Mouse (Mus musculus): ENCODE measurements at regions not wholly inside any gene's neighbourhood (a gene's known extent, or its start where the extent isn't known, plus 50 kb on each side); places are given as distances from the start of the nearest gene placed in this dataset.

DNA sequence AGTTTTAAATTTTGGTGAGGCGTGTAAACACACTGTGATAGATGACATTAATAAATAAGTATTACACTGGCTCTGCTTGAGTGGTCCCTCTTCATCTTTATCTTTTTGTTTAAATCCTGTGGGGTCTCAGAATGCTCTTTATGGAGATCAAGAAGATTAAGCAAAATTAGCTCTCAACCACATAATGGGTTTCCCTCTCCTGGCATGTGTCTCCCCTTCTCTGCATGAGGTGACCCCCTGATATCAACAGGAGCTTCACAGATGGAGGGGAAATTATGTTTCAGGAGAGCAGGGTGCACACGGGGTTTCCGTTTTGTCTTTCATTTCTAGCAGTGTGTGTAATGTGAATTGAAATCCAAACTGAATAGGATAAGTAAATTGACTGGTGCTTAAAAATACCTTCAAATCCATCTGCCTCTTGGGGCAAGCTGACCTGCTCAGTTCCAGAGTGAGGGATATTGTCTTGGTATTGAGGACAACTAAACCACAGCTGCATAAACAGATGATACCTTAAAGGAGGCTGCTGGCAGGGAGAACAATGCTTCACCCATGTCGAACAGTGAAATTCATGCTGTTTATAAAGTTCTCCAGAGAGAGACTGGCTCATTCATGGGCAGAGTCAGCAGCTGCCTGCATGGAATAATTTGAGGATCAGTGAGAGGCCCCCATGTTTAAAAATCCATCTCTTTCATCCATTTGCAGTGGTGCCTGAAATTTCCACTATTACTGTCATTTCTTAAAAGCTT is 518.3 kb upstream of the Nr2f1 start:
- CTCF ChIA-PET: no interaction called here

DNA sequence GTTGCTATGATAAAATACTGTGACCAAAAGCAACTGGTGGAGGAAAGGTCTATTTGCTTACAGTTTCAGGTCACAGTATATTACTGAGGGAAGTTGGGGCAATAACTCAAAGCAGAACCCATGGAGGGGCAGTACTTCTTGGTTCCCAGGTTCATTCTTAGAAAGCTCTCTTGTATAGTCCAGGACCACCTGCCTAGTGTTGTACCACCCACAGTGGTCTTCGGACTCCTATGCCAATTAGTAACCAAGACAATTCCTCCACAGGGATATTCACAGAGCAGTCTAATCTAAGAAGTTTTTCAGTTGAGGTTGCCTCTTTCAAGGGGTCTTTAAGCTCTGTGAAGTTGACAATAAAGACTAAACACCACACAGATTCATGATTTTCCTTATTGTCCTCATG is 517.6 kb upstream of the Nr2f1 start:
- CTCF ChIA-PET: no interaction called here

DNA sequence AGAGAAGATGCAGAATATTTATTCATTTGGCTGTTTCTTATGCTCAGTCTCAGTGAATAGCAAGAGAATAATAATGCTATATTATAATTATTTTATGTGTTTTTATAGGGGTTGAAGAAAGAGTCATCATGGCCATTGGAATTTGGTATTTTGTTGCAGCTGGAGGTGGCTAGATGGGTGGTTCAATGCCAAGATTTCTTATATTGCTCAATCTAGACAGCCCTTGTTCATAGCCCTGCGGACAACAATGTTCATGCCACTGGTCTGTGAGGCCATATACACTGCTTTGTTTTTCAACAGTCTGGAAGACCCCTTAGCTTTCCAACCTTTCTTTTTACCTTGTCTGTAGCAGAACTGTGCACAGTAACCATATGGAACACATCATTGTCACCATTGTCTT is 505.1 kb upstream of the Nr2f1 start:
- CTCF ChIA-PET: no interaction called here

DNA sequence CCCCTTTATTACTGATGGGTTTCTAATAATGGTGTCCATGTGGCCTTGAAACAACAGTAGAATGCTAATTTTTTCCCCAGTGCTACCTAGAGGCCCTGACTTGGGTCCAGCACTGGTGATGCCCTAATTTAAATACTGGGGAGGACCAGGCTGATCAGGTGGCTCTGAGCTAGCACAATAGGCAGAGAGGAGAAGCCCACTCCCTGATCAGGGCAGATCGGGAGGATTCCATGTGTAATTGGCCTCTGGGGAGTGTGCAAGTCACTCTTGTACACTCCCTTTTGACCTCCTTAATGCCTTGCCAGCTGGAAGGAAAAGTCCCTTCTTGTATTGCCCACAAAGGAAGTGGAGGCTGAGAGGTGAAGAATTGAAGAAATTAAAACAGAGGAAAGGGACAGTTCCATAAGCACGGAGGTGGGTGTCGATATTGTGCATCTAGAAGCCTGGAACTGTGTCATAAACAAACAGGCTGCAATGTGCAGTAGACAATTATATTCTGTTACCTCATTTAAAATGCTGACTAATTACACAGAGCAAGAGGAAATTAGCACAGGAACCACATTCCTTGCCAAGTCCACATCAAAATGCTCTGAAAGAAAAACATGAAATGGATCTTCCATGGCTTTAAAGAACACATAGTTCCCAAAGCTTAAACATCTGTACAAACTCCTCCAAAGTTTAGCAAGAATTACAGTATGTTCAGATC is 498.4 kb upstream of the Nr2f1 start:
- CTCF ChIA-PET: no interaction called here

DNA sequence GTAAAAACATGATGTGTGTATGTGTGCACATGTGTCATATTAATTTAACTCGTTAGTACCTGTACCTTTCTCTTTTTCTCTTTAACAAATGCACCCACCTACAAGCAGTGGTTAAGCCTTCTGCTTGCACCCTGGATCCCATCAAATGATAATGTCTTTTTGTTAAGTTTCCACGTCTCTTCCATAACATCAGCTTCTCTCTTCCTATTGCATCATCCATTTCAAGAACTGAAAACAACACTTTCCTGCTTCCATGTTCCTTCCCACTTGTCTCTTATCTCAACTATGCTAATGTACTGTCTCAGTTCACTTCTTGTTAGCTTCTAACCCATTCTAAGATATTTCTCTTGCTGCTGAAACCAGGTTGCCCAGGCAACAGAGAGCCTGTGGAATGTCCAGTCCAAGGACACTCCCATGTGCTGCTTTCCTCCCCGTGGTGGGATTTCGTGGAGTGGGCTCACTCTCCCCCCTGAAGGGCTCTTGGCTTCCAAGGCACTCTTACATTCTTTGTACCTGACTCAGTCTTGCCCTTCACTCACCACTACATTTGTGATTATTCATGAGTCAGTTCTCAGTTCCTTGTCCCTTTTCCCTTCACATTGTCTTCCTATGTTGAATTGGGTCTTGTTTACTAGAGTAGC is 479.8 kb upstream of the Nr2f1 start:
- CTCF ChIA-PET: no interaction called here

DNA sequence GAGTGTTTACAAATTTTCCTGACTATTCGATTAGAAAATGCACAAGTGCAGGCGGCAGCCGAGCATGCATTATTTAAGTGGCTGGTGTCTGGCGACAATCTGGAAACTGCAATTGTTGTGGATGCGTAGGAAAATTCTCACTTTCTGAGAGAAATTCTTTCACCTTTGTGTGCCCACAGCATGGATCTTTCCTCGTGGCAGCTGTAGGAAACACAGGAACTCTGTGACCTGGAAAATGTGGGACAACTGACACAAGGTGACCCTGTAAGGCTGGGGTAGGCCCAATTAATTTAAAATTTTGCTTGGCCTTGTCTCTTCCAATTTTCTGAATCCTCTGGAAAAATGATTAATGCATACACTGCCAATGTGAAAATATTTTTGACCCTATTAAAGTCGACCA is 478.7 kb upstream of the Nr2f1 start:
- CTCF ChIA-PET: no interaction called here

DNA sequence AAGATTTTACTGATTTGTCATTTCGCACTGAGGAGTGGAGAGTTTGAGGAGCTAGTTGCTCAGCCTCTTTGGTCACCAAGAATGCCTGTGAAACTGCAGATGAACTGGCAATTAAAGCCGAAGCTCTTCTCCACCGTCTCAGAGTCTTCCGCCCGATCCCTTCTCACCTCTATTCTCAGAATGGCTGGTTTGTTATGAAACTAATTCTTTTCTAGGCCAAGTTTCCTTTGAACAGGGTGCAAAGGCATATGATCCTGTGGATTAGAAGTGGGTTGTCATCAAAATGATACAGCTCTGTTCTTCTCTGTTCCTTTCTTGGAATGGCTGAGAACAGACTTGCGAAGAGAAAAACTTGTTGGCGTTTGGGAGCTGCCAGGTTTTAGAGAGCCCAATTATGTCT is 458.7 kb upstream of the Nr2f1 start:
- CTCF ChIA-PET: interaction anchor here (0.7 kb wide), 1 partner anchor 14 kb away, joined by 3 read pairs; no protein-coding TSS in a partner anchor

DNA sequence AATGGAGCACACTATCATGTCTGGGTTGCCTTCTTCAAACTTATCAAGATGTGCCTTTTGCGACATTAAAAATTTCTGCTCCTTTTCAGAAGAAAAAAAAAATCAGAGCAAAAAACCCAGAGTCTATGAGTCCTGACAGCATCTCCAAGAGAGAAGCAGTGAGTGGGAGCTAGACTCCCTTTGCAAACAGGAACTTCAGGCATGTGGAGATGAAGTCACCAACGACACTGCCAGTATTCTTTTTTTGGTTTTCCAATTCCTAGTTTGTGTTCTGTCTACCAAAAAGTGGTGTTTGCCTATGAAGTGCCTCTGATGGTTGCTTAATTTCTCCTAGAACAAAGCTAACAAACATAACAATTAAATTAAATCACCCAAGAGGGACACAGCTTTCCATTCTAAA is 457.2 kb upstream of the Nr2f1 start:
- CTCF ChIA-PET: no interaction called here

DNA sequence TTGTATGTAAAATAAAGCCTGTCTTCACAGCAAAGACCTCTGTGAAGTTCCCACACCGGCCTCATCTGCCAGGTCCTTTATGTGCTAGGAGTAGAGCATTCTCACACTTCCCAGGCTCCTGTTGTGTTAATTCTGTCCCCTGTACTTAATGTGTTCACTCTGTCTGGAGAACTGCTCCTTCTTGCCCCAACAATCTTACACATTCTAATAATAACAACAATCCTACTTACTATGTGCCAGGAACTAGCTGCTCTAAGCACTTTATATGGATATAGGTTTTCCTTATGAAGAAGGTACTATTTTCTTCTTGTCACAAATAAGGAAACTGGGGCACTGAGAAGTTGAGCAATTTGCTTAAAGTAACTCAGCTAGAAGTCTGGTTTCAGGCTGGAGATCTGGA is 456.6 kb upstream of the Nr2f1 start:
- CTCF ChIA-PET: no interaction called here

DNA sequence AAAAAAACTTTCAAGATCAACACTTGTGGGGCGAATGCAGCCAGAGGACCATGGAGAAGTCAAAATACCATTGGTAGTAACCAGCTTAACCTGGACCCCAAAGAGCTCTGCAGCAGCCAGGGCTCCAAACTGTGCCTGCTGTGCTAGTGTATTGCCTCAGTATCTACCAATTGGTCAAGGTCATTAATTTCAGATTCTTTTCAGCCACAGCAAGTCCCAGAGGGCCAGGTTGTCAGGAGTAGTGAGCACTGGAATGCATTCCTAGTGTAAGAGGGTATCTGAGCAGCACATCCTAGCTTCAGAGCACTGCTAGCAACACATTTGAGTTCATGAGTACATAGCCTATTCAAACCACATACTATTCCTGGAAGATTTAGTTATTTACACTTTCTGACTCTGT is 451.3 kb upstream of the Nr2f1 start:
- CTCF ChIA-PET: no interaction called here

DNA sequence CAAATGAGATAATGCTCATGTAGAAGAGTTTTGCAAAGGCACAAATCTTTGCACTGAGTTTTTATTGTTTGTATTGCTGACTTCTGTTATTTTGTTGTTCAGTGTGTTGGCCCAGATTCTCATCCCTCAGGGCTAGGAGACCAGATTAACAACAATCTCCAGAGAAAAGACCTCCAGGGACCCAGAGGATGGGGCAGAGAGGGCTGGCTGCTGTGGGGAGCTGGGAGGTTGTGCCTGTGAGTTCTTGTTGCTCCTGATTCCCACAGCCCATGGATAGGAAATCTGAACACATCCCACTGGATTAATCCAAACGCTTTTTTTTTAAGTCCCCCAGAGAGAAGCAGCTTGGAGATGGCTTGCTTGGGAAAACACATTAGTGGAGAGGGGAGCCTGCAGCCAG is 445.0 kb upstream of the Nr2f1 start:
- CTCF ChIA-PET: no interaction called here

DNA sequence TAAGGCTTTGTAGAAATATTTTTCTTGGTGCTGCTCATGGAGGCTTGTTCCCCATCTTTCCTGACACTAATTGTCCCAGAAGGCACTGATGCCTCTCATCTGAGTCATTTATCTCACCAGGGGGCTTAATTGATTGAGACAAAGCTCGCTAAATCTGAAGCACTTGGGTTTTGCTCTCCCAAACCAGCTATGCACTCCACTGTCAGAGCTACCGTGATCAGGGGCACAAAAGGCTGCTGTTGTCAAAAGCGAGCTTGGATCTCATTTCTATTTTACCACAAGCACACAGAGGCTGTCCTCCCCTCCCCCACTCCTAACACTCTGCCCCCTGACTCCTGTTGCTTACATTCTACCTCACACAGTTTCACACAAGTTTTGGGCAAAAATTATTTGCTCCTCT is 443.5 kb upstream of the Nr2f1 start:
- CTCF ChIA-PET: no interaction called here

DNA sequence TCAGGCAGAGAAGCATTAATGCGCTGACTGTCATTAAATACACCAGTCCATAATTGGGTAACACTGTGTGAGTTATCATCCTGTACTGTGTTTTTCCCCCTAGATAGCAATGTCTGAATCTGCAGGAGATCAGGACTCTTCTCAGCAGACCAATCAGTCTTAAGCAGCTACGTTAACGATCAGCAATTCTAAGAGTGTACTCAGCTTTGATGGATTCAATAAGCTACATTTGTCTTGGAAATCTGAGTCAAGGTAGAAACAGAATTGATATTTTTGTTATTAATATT is 442.8 kb upstream of the Nr2f1 start:
- CTCF ChIA-PET: no interaction called here

DNA sequence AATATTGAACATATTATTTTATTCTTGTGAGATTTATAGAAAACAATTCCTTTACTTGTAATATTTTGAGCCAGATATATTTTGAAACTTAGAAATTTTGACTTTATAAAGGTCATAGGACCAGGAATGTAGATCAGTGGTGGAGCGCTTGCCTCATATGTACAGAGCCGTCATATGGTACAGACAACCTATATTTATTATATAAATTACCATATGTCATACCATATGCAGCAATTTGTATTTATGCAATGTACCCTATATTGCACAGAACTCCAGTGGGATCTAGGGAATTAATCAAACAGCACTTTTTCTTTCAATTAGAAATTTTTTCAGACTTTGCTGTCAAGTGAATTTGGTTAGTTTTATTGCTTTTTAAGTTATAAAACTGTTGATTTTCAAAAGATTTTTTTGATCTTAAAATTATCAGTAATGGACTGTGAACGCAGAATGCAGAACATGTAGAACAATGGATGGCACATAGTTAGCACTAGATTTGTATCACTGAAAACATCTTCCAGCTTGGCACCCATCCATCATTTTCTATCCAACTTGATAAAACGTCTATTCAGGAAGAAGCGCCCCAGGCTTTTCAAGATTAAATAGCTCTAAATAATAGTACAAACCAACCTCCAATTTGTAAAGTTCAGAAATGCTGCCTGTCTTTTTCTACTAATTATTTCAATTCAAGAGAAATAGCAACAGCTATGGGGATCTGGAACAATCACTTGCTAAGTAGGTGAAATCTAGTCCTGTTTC is 442.3 kb upstream of the Nr2f1 start:
- CTCF ChIA-PET: no interaction called here

DNA sequence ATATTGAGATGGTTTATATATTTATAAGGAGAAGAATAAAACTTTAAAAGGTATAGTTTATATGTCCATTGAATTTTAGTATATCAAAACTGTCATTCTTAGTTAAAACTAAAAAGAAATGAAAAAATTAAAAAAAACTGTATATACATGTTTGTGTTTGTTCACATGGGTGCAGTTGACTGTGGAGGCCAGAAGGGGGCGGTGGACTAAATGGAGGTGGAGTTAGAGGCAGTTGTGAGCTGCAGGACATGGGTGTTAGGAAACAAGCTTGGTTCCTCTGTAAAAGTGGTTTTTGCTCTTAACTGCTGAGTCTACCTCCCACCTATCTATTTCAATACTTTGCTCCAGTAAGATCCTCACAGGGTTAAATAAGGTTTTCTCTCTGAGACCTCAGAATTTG is 440.8 kb upstream of the Nr2f1 start:
- CTCF ChIA-PET: no interaction called here

DNA sequence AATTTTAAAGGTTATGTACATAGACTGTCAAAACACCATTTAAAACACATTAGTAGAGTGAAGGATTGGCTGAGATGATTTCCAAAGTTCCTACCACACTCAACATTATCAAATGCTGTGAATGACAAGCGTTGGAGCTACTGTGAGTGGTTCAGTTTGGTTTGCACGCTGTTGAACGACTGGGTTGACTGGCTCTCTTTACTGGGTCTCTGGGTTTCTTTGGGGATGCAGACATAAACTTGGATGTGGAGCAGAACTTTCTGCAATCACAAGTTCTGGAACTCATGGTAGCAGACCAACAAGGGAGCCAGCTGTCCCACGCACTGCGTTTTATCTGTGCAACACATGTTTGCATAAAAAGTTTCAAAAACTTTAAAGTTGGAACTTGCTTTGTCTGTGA is 438.9 kb upstream of the Nr2f1 start:
- CTCF ChIA-PET: no interaction called here

DNA sequence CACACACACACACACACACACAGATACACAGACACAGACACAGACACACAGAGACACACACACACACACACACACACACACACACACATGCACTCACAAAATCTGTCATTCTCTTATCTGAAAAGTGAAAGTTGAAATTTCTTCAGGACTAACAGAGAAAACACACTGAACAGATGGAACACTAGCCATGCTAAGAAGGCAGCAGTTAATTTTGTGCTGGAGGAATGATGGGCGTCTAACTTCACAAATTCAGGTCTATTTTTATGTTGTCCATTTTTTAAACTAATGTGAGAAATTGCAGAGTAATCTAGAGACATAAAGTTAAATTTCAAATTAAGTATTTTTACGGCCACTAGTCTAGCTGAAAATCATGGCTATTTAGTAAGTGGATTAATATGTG is 432.1 kb upstream of the Nr2f1 start:
- CTCF ChIA-PET: no interaction called here

DNA sequence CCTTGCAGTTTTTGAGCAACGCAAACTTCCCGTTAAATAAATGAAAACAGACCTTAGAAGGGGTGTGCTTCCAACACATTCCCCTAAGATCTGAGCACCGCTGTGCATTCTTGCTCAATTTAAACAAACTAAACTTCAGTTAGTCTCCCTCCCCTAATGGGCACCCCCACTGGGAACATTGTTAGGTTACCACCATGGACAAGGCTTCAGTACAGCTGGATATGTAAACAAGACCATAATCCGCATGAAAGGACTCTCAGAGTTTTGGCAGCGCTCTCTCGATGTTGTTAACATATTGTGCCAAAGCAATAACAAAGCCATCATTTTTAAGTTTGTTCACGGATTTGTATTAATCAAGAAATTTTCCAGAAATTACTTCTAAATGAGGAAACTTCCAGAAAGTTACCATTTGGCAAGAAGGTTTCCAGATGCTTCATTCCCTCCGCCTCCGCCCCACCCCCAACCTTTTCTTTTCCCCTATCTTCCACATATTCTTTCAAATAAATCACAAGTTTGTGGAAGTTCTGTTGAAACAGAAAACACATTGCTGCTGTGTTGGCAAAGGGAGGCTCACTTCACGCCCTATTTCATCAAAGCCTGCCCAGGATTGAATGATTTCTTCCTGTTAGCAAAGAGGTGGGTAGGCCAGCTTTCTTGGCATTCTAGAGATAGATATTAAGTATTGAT is 429.6 kb upstream of the Nr2f1 start:
- CTCF ChIA-PET: no interaction called here

DNA sequence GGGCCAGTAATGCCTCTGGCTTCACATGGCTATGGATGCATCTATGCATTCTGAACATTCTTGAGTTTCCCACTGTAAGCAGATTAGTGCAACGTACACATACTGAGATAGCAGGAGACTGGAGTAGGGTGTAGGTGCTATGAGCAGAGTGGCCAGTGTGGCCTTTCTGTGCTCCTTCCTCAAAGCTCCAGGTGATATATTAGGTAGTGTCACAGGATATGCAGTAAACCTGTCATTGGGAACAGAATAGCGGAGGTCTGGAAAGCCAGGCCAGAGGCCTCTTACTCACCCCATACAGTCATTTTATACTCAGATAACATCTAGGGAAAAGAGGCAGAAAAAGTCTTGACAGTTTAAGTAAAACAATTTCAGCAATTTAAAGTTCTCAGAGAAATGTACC is 424.1 kb upstream of the Nr2f1 start:
- CTCF ChIA-PET: no interaction called here

DNA sequence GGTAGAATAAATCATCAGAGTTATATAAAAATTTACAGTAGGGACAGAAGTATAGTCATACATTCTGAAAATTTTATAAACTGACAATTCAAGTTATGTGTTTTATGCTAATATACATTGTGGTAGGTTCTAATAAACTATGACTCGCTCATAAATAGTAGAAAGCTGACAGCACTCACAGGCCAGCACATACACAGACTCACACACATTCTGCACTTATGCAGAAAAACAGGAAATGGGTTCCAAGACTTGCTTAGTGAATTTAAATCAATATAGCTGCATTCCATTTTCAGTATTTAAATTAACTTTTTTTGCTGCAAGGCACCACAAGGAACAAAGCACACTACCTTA is 403.3 kb upstream of the Nr2f1 start:
- CTCF ChIA-PET: no interaction called here

DNA sequence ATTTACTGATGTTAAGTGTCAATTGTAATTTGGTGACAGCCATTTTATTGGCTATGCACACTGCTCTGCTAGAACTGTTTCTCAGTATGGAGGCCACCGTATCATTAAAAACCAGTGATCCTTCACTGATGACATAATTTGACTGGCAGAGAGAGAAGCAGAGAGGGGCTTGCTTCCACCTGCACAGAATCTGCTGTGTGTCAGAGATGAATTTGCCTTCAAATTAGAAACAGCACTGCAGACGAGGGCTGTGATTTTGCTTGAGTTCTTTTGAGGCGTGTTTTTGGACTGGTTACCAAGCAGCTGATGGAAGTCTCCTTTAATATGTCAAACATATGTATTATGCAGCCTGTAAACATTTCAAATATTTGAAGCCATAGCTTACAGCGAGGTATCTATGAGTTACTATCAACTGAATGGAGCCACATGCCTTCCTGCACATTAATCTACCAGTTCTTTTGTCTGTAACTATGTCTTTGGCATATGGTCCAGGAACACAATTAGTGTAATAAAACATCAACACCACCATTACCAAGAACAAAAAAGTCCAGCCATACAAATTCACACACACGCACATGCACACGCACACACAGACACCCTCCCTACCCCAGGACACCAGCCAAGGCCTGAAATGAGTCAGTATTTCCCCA is 402.8 kb upstream of the Nr2f1 start:
- CTCF ChIA-PET: no interaction called here
